Mouse (Mus musculus): ENCODE measurements around the gene Aqp3. TPM values are rescaled to one million over a fixed set of nuclear protein-coding genes. Genes with fewer than 3 reads are reported as not detected.

Aqp3 gene
- total and polyA plus RNA-seq, 2 experiments from 2014 or later = 0.19 to 6.3 TPM

DNA sequence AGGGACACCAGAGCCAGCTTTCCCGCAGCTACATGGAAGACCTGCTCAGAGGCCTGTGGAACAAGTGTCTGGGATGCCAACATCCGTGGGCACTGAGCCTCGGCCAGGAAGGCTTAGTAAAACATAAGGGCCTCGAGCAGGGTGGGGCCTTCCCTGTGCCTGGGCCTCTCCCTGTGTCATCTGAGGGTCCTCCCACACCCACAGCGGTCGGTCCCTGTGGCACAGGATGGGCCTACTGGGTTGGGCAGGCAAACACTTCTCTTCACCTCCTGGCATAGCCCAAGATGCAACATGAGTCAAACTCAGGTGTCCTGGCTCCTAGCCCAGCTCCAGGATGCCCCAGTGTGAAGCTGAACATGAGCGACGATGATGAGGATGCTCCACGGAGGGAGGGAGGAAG, 40.6 kb downstream of the Aqp3 start:
- Histone ChIP-seq H3K9me3 (replicated peaks; ENCODE audit: control insufficient read depth, low read length) (no peaks in the 10 kb centered on the region), H3K36me3 (replicated peaks; ENCODE audit: control insufficient read depth, insufficient read depth, low read length) (no peaks in the 10 kb centered on the region), H3K27me3 (ENCODE audit: control insufficient read depth, insufficient read depth, low read length) (0 out of 2 replicates have a peak, but pooled peaks cover 4% of the 10 kb centered on the region), H3K4me1 (ENCODE audit: control insufficient read depth, insufficient read depth) (peaks cover 15% of the 10 kb centered on the region; the same call in 1 of the 2 replicates), H3K27ac (ENCODE audit: low read depth) (no peak overlapping the region), H3K4me2 (ENCODE audit: low read depth, low read length) (no peak overlapping the region), H3K9ac (replicated peaks; ENCODE audit: low read depth, low read length) (no peak overlapping the region), H3K4me3 (ENCODE audit: low read depth, low read length) (no peak overlapping the region)
- 62% methylated on average over 8 of the region's 9 CpGs for WGBS
- DNase-seq (ENCODE audit: low spot score) (no peak), ATAC-seq (ENCODE audit: insufficient read depth, low read depth) (no peak)
- no peak for TF ChIP-seq CTCF (IDR thresholded peaks at IDR 0.05; ENCODE audit: low read depth)

DNA sequence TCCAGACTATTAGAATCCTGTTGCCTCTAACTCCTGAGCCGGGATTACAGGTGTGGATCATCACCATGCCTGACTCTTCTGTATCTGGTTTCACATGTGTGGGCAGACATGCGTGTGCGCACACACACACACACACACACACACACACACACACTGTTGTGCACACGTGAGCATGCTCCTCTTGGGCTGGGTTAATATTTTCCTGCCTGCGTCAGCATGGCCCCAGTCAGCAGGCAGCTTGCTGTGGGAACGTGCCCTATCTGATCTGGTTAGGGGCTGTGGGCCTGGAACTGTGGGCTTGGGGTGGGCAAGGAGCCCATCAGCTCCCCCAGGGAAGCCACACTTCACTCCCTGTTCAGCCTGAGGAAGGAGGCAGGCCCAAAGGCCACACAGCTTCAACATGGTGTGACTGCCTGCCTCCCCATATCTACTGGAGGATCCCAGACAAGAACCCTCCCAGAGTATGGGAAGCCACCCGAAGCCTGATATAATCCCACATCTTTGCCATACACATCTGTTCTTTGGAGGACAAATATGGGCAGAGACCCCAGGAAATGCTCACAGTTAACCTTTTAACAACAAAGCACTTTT, 41.1 kb downstream of the Aqp3 start:
- Histone ChIP-seq H3K4me3 (ENCODE audit: low read depth, low read length) (no peak overlapping the region), H3K9ac (replicated peaks; ENCODE audit: low read depth, low read length) (no peak overlapping the region), H3K4me2 (ENCODE audit: low read depth, low read length) (no peak overlapping the region), H3K27ac (ENCODE audit: low read depth) (no peak overlapping the region), H3K27me3 (ENCODE audit: control insufficient read depth, insufficient read depth, low read length) (0 out of 2 replicates have a peak, but pooled peaks cover 4% of the 10 kb centered on the region), H3K4me1 (ENCODE audit: control insufficient read depth, insufficient read depth) (peaks cover 15% of the 10 kb centered on the region; the same call in 1 of the 2 replicates), H3K9me3 (replicated peaks; ENCODE audit: control insufficient read depth, low read length) (no peaks in the 10 kb centered on the region), H3K36me3 (replicated peaks; ENCODE audit: control insufficient read depth, insufficient read depth, low read length) (no peaks in the 10 kb centered on the region)
- ATAC-seq (ENCODE audit: insufficient read depth, low read depth) (no peak), DNase-seq (ENCODE audit: low spot score) (no peak)
- TF ChIP-seq CTCF (IDR thresholded peaks at IDR 0.05; ENCODE audit: low read depth) (no peak), EP300 (IDR thresholded peaks at IDR 0.05; ENCODE audit: low read depth) (no peak)
- 67% methylated on average over 7 of the region's 7 CpGs for WGBS

DNA sequence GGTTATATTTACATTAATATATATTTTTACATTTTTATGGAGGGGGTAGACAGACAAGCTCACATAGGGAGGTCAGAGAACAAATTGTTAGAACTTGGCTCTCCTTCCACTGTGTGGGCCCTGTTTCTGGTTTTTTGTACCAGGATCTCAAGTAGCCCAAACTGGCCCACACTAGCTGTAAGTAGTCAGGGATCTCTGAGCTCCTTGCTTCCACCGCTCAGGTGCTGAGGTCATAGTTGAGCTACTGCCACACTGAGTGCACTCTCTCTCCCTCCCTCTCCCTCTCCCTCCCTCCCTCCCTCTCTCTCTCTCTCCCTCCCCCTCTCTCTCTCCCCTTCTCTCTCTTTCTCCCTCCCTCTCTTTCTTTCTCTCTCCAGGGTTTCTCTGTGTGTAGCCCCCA, 41.7 kb downstream of the Aqp3 start:
- TF ChIP-seq EP300 (IDR thresholded peaks at IDR 0.05; ENCODE audit: low read depth) = no peak
- no peak overlapping the region for H3K9ac ChIP-seq (replicated peaks; ENCODE audit: low read depth, low read length)
- no peaks in the 10 kb centered on the region for H3K36me3 ChIP-seq (replicated peaks; ENCODE audit: control insufficient read depth, insufficient read depth, low read length)
- no peaks in the 10 kb centered on the region for H3K9me3 ChIP-seq (replicated peaks; ENCODE audit: control insufficient read depth, low read length)
- H3K4me3 ChIP-seq (ENCODE audit: low read depth, low read length) = no peak overlapping the region
- H3K27me3 ChIP-seq (ENCODE audit: control insufficient read depth, insufficient read depth, low read length) = 0 out of 2 replicates have a peak, but pooled peaks cover 4% of the 10 kb centered on the region
- ATAC-seq (ENCODE audit: insufficient read depth, low read depth) = no peak
- H3K4me1 ChIP-seq (ENCODE audit: control insufficient read depth, insufficient read depth) = peaks cover 15% of the 10 kb centered on the region; the same call in 1 of the 2 replicates
- no peak overlapping the region for H3K27ac ChIP-seq (ENCODE audit: low read depth)
- no peak overlapping the region for H3K4me2 ChIP-seq (ENCODE audit: low read depth, low read length)
- no peak for DNase-seq (ENCODE audit: low spot score)
- 71% methylated on average over 1 of the region's 1 CpGs for WGBS

DNA sequence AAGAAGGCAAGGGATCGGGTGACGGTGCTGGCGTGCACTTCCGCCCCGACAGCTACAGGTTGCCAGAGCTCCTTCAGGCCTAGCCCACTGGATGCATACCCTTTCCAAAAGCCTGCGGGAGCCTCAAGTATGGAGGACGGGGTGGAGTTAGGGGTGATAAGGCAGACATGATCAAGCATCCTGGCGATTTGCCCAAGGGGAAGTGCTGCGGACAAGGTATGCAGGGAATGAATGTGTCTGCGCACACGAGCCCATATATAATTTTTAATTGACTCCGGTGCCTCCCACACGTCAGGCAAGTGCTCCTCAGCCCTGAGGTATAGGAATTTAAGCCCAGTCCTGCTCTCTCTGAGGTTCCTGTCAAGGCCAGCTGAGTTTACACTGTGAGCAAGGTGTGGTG, 42.9 kb downstream of the Aqp3 start:
- peaks cover 15% of the 10 kb centered on the region for H3K4me1 ChIP-seq (ENCODE audit: control insufficient read depth, insufficient read depth)
- H3K27me3 ChIP-seq (ENCODE audit: control insufficient read depth, insufficient read depth, low read length) = no peaks in the 10 kb centered on the region
- H3K27ac ChIP-seq (ENCODE audit: low read depth) = peak overlapping the region; percentile 65
- H3K9ac ChIP-seq (replicated peaks; ENCODE audit: low read depth, low read length) = peak overlapping the region; percentile 38; the same call in 1 of the 2 replicates
- H3K9me3 ChIP-seq (replicated peaks; ENCODE audit: control insufficient read depth, low read length) = no peaks in the 10 kb centered on the region
- 13% methylated on average over 13 of the region's 13 CpGs for WGBS
- no peaks in the 10 kb centered on the region for H3K36me3 ChIP-seq (replicated peaks; ENCODE audit: control insufficient read depth, insufficient read depth, low read length)
- H3K4me2 ChIP-seq (ENCODE audit: low read depth, low read length) = peak overlapping the region; percentile 54
- ATAC-seq (ENCODE audit: insufficient read depth, low read depth) (peak; percentile 64), DNase-seq (ENCODE audit: low spot score) (peak; percentile 21)
- no peak for TF ChIP-seq EP300 (IDR thresholded peaks at IDR 0.05; ENCODE audit: low read depth)
- no peak for TF ChIP-seq CTCF (IDR thresholded peaks at IDR 0.05; ENCODE audit: low read depth)
- peak overlapping the region; percentile 12; the same call in 1 of the 2 replicates for H3K4me3 ChIP-seq (ENCODE audit: low read depth, low read length)

DNA sequence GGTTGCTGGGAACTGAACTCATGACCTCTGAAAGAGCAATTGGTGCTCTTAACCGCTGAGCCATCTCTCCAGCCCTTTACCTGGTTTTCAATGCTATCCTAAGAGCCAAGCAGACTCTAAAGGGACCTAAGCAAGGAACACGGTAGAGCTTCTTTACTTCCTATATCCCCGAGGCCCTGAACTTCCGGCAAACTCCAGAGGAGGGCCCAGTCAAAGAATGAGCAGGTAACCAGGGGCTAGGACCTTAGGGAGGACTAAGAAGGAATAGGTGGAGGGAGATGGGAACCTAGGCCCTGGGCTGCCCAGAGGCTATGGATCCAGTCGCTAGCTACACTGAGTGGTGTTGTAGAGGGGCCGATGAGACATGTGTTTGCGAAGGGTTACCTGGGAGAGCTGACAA, 46.2 kb downstream of the Aqp3 start:
- ATAC-seq (ENCODE audit: insufficient read depth, low read depth) (no peak), DNase-seq (ENCODE audit: low spot score) (no peak)
- WGBS = 85% methylated on average over 7 of the region's 7 CpGs

More for the DNA sequence above, 46.2 kb downstream of the Aqp3 start:
- no peak overlapping the region for H3K9ac ChIP-seq (replicated peaks; ENCODE audit: low read depth, low read length)
- no peak overlapping the region for H3K4me2 ChIP-seq (ENCODE audit: low read depth, low read length)
- H3K4me1 ChIP-seq (ENCODE audit: control insufficient read depth, insufficient read depth) = peaks cover 26% of the 10 kb centered on the region
- H3K9me3 ChIP-seq (replicated peaks; ENCODE audit: control insufficient read depth, low read length) = no peaks in the 10 kb centered on the region
- no peak overlapping the region for H3K4me3 ChIP-seq (ENCODE audit: low read depth, low read length)
- no peak for TF ChIP-seq CTCF (IDR thresholded peaks at IDR 0.05; ENCODE audit: low read depth)
- no peak for TF ChIP-seq EP300 (IDR thresholded peaks at IDR 0.05; ENCODE audit: low read depth)
- no peaks in the 10 kb centered on the region for H3K36me3 ChIP-seq (replicated peaks; ENCODE audit: control insufficient read depth, insufficient read depth, low read length)
- no peak overlapping the region for H3K27ac ChIP-seq (ENCODE audit: low read depth)
- H3K27me3 ChIP-seq (ENCODE audit: control insufficient read depth, insufficient read depth, low read length) = no peaks in the 10 kb centered on the region

Measured in heart, postnatal 0 days (tissue).